Mouse (Mus musculus) urinary bladder, postnatal 36 days (tissue): ENCODE measurements around the gene Rab11fip2.
A peak's percentile ranks its signal among the peaks of the same experiment; 100 is the strongest.

Experiments
- DNase-seq, 2 experiments: peaks; one replicate each; pipeline ENCODE4 v3.0.0; 2022; ENCODE audit warnings: low spot score in 2 of 2, mixed read lengths in 1 of 2

The Rab11fip2 gene

GRCm38 (mm10) chr19:59943322-59943871, at the start of gene Rab11fip2:
Rab11fip2 (minus strand) TSS chr19:59943654.
- DNase-seq = peak; percentile 82 to 83

DNA sequence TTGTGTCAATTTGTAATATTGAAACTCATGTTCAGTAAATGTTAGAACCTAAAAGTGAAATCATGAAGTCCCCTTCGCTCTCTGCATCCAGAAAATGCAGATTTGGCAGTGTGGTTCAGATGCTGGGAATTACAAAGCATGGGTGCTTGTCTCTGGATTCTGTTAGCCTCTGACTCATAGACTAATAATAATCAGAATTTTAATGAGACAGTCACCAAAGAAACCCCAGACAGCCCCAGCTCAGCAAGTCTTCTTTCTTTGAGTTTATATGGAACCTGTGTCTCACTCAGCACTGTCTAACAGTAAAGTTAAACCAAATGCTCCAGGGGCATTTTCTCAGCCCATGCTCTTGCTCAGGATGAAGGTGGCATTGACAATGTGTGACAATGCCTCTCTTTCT, 38.1 kb upstream of the Rab11fip2 start:
- DNase-seq = no peak

- DNase-seq = no peak
Observed at GRCm38 (mm10) chr19:59954936-59955335, 11.5 kb upstream of the Rab11fip2 start.

DNA sequence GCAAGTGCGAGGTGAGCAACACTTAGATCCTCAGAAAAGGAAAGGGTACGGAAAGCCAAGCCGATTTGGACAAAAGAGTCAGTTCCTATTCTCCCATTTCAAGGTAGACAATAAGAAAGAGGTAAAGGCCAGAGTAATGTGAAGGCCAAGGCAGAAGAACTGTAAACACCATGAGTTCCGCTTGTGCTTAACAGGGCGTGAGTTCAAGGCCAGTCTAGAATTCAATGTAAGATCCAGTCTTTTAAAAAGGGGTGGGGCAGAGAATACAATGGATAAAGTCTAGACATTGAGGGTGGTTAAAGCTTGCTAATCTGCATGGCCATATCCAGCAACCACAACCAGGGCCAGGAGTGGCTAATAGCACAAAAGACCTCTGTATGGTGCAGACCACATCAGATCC, 6.3 kb upstream of the Rab11fip2 start:
- DNase-seq = no peak

GRCm38 (mm10) chr19:59942716-59943321, 635 bp downstream of the Rab11fip2 start:
- DNase-seq = no peak

DNA sequence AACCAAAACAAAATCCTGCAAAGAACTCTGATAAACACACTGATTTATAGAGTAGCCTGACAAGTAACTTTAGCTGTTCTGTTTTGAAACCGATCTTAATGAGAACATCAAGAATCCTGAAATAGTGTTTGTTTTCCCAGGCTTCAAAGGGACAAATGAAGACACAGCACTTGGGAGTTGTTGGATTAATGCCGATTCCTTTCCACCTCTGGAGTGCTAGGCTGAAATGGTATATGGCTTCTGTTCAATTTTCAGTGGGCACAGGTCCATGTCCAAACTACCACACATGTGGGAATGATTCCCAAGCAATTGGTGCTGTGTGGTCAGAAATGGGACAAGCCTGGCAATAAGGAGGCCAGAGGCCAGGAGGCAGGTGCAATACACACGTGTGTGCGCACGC, 3.7 kb downstream of the Rab11fip2 start:
- DNase-seq = peak; percentile 5 to 26

GRCm38 (mm10) chr19:59932085-59932484, 11.4 kb downstream of the Rab11fip2 start:
- no peak for DNase-seq

GRCm38 (mm10) chr19:59928672-59929071, 14.8 kb downstream of the Rab11fip2 start:
- DNase-seq = no peak

- no peak for DNase-seq
Observed at GRCm38 (mm10) chr19:59926125-59926524, 17.3 kb downstream of the Rab11fip2 start.

DNA sequence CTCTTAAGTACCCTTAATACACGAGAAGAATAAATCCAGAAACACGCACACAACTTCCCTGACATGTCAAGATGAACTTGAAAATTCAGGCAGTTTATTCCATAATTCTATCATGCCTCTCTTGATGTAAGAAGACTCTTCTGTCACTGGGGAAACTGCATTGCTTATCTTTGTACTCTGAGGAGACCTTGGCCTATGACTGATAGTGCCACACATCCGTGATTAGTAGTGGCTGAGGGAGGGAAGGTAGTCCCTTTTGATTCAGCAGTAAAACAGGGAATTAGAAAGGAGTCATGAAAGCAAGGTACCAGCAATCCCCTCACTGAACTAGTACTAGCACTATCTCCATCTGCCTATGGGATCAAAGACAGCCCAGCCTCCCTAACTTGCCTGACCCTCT, 22.6 kb downstream of the Rab11fip2 start:
- no peak for DNase-seq

GRCm38 (mm10) chr19:59917901-59918613, 25.4 kb downstream of the Rab11fip2 start:
- DNase-seq = no peak

DNA sequence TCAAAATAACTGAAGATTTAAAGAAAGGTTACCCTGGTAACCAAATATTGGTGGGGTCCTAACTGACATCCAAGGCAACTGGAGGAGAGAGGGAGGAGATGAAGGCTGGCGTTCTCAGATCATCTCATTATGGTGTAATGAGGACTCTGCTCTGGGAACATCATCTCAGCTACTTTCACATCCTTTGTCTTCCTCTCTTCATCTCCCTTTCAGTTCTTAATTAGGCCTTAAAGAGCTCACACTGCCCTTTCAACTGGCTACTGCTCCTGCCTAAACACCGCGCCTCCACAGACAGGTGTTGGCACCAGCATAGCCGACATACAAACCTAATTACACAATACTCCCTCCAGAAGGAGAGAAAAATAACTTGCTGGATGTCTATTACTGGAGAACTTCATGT, 31.9 kb downstream of the Rab11fip2 start:
- no peak for DNase-seq

DNA sequence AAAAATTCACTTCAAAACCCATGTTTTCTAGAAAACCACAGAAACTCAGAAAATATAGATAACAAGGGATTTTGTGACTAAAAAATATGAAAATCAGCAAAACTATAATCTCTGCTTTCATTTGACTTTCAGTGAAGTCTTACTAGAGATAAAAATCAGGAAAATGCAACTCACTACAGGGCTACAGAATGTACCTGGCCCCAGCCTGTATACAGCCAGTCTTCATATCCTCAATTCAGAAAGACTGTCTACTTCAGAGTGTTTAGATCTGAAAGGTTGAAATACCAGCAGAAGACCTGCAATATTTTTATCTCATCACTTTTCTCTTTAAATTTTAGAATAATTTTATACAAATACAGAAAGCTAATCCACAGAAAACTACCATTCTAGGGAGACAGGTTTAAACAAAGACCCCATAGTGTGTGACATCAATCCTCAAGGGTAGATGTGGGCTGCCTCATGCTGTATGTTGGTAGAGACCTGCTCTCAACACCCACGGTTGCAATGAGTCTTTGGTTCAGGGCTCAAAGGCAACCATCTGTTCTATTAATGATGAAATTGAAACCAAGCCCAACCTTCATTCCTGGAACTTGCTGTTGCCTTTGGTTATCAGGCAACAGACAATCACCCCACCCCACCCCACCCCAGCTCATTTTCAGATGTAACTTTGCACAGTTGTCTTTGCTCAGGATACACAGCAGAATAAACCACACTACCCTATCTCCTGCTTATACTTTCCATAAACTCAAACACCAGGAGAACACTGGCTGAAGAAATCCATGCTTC, 38.0 kb downstream of the Rab11fip2 start:
- no peak for DNase-seq

- no peak for DNase-seq
Observed at GRCm38 (mm10) chr19:59899965-59900364, 43.5 kb downstream of the Rab11fip2 start.

GRCm38 (mm10) chr19:59898301-59898700, 45.2 kb downstream of the Rab11fip2 start:
- DNase-seq = no peak

DNA sequence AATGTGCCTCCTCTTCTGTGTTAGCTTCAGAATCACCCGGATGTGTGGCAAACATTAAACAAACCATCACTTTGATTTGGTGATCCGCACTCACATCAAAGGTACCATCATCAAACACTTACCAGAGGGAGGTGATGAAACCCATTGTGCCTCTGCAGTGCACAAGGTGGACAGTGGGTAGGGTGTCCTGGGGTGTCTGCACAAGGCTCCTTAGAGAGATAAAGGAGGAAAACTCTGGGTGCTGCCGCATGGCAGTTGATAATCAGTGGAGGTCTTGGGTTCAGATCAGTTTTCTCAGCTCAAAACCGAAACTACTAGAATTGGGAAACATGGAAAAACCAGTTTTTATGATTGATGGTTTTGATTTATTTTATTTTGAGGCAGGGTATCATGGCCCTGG, 54.1 kb downstream of the Rab11fip2 start:
- DNase-seq = no peak

DNA sequence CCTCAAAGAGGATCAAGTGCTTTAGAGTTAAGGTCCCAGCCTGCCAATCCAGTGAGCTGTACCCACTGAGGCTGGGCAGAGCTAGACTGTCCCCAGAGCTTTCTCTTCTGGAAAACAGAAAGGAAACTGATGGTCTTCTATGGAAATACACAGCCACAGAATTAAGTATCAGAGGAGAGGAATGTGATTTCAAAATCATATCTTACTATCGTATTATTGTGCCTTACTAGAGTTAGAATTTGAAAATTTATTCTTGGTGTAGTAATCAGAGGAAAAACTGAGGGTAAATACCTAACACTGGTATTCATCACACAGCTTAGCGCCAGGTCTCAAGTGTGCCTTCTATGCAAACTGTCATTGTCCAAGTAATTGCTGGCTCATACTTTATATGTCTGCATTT, 54.6 kb downstream of the Rab11fip2 start:
- DNase-seq = no peak

GRCm38 (mm10) chr19:59887866-59888265, 55.6 kb downstream of the Rab11fip2 start:
- no peak for DNase-seq

- no peak for DNase-seq
Observed at GRCm38 (mm10) chr19:59885301-59885700, 58.2 kb downstream of the Rab11fip2 start.

DNA sequence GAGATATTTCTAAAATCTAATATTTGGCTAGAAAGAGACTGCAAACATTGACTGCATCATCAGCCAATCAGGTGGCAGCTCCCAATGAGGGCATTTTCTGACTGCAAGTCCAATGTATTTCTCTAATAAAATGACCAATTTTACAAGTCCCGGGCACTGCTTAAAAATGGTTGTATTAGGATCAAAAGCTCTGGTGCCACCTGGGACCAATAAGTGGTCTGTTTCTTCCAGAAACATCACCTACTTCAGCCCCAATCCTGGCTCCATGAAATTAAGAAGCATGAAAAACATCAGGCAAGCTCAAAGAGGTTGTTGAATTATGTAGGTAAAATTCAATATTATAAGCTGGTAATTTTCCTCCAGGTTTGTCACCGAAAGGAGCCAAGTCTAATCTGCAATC, 66.2 kb downstream of the Rab11fip2 start:
- no peak for DNase-seq

DNA sequence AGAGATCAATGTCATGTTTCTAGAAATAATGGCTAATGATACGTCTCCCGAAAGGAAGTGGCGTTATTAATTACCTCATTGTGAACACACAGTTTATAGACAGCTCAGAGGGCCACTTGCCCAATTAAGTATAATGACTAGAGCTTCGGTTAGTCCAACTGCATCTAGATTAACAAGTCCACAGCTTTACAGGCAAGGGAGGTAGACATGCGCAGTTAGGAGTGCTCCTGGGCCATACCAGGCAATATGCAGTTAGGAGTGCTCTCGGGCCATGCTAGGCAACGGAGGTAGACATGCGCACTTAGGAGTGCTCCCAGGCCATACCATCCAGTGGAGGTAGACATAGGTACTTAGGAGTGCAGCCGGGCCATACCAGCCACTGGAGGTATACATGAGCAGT, 76.8 kb downstream of the Rab11fip2 start:
- DNase-seq = no peak

DNA sequence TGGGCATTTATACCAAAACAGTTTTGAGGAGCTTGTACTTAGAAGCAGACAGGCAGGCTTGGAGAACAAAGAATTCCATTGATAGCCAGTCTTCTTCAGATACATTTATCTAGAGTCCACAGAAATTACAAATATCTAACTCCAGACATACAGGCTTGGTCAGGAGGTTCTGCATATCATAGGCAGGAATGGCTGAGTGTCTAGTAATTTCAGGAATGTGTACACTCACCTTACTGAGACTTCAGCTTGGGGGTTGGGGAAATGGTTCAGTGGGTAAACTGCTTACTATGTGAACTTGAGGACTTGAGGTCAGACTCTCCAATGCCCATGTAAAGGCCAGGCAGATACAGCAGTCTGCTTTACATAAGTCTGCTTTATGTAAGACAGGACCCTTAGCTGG, 81.0 kb downstream of the Rab11fip2 start:
- DNase-seq = no peak
